ENCODE assay signal across 19 mouse cellular contexts in genomic region chr16:94574025-94574717, GRCm38 (mm10). TPM values are rescaled to one million over a fixed set of nuclear protein-coding genes. Genes with fewer than 3 reads are reported as not detected.
DNase-seq lines count a peak whose midpoint lies in the region; ATAC-seq and TF ChIP-seq lines count a peak whose summit lies in the region.
"Had no signal": no experiment of that assay in that cellular context is flagged by ENCODE, and none has a peak within 500 bp of the region (broad histone marks: within the 10 kb centered on the region; RNA-seq: fewer than 3 reads in every experiment).

No protein-coding gene starts in this region.

- no peak overlapping the region for H3K4me2 ChIP-seq in kidney, embryonic 15.5 days
- H3K4me2 ChIP-seq in midbrain, embryonic 13.5 days (replicated peaks): no peak overlapping the region
- H3K4me2 ChIP-seq in midbrain, embryonic 15.5 days: no peak overlapping the region
- H3K4me2 ChIP-seq in intestine, embryonic 16.5 days (ENCODE audit: low read depth, low read length): peak overlapping the region; percentile 7
- H3K4me2 ChIP-seq: embryonic facial prominence, embryonic 12.5 days; forebrain, embryonic 15.5 days; lung, embryonic 15.5 days; stomach, embryonic 15.5 days had no signal

- H3K4me1 ChIP-seq in kidney, embryonic 15.5 days: peaks cover 54% of the 10 kb centered on the region
- H3K4me1 ChIP-seq in midbrain, embryonic 13.5 days (replicated peaks): peaks cover 67% of the 10 kb centered on the region
- peaks cover 58% of the 10 kb centered on the region for H3K4me1 ChIP-seq in midbrain, embryonic 15.5 days
- H3K4me1 ChIP-seq in intestine, embryonic 16.5 days (ENCODE audit: control insufficient read depth, insufficient read depth, low read length): peaks cover 42% of the 10 kb centered on the region
- peaks cover 24% of the 10 kb centered on the region for H3K4me1 ChIP-seq in small intestine, adult 2 months (ENCODE audit: control insufficient read depth, insufficient read depth, insufficient read length, low read length)

- H3K9ac ChIP-seq in kidney, embryonic 15.5 days: no peak overlapping the region
- 0 out of 2 replicates have a peak overlapping the region, but pooled peaks have one; percentile 14 for H3K9ac ChIP-seq in midbrain, embryonic 13.5 days (replicated peaks)
- H3K9ac ChIP-seq in midbrain, embryonic 15.5 days: no peak overlapping the region
- no peak overlapping the region for H3K9ac ChIP-seq in intestine, embryonic 16.5 days (ENCODE audit: low read depth, low read length)
- H3K9ac ChIP-seq: embryonic facial prominence, embryonic 12.5 days; forebrain, embryonic 15.5 days; lung, embryonic 15.5 days; stomach, embryonic 15.5 days had no signal

- no peak overlapping the region for H3K4me3 ChIP-seq in kidney, embryonic 15.5 days (replicated peaks)
- H3K4me3 ChIP-seq in midbrain, embryonic 13.5 days (replicated peaks): no peak overlapping the region
- no peak overlapping the region for H3K4me3 ChIP-seq in midbrain, embryonic 15.5 days
- no peak overlapping the region for H3K4me3 ChIP-seq in intestine, embryonic 16.5 days (ENCODE audit: low read length)
- H3K4me3 ChIP-seq in small intestine, adult 2 months (ENCODE audit: low read depth, low read length): no peak overlapping the region
- H3K4me3 ChIP-seq: embryonic facial prominence, embryonic 12.5 days; forebrain, embryonic 15.5 days; hindbrain, embryonic 10.5 days; lung, embryonic 15.5 days; stomach, embryonic 15.5 days had no signal

- no peaks in the 10 kb centered on the region for H3K27me3 ChIP-seq in kidney, embryonic 15.5 days
- no peaks in the 10 kb centered on the region for H3K27me3 ChIP-seq in midbrain, embryonic 13.5 days
- no peaks in the 10 kb centered on the region for H3K27me3 ChIP-seq in midbrain, embryonic 15.5 days (replicated peaks)
- H3K27me3 ChIP-seq in intestine, embryonic 16.5 days (replicated peaks; ENCODE audit: control insufficient read depth, insufficient read depth, low read length): no peaks in the 10 kb centered on the region
- no peaks in the 10 kb centered on the region for H3K27me3 ChIP-seq in small intestine, adult 2 months (ENCODE audit: control insufficient read depth, insufficient read depth, low read length)
- H3K27me3 ChIP-seq: embryonic facial prominence, embryonic 12.5 days; forebrain, embryonic 15.5 days; lung, embryonic 15.5 days; stomach, embryonic 15.5 days had no signal

- no peaks in the 10 kb centered on the region for H3K36me3 ChIP-seq in kidney, embryonic 15.5 days
- no peaks in the 10 kb centered on the region for H3K36me3 ChIP-seq in midbrain, embryonic 13.5 days
- no peaks in the 10 kb centered on the region for H3K36me3 ChIP-seq in midbrain, embryonic 15.5 days (replicated peaks)
- no peaks in the 10 kb centered on the region for H3K36me3 ChIP-seq in intestine, embryonic 16.5 days (ENCODE audit: control insufficient read depth, insufficient read depth, low read length)
- no peaks in the 10 kb centered on the region for H3K36me3 ChIP-seq in small intestine, adult 2 months (ENCODE audit: control insufficient read depth, insufficient read depth, low read length)
- H3K36me3 ChIP-seq: embryonic facial prominence, embryonic 12.5 days; forebrain, embryonic 15.5 days; lung, embryonic 15.5 days; stomach, embryonic 15.5 days had no signal

- TF ChIP-seq POLR2A in small intestine, adult 2 months (IDR thresholded peaks at IDR 0.05; ENCODE audit: low read depth, low read length): no peak

- ATAC-seq in kidney, embryonic 15.5 days (replicated peaks; ENCODE audit: low FRiP score): no peak
- no peak for ATAC-seq in midbrain, embryonic 13.5 days
- ATAC-seq in midbrain, embryonic 15.5 days (replicated peaks): no peak
- ATAC-seq in intestine, embryonic 16.5 days: peak; percentile 46
- ATAC-seq in erythroblast, adult 5-6 weeks (replicated peaks; ENCODE audit: low FRiP score, poor library complexity, severe bottlenecking): no peak
- ATAC-seq: activated CD4-positive, CD25-positive, alpha-beta regulatory T cell, adult 4 months; forebrain, embryonic 15.5 days had no signal

- 0 out of 2 replicates have a peak overlapping the region, but pooled peaks have one; percentile 18 for H3K27ac ChIP-seq in kidney, embryonic 15.5 days
- H3K27ac ChIP-seq in midbrain, embryonic 13.5 days: no peak overlapping the region; the same call in 1 of the 2 replicates
- H3K27ac ChIP-seq in midbrain, embryonic 15.5 days: no peak overlapping the region
- peak overlapping the region; percentile 78 for H3K27ac ChIP-seq in intestine, embryonic 16.5 days (ENCODE audit: low read length)
- H3K27ac ChIP-seq in small intestine, adult 2 months (ENCODE audit: insufficient read depth, low read depth, low read length): peak overlapping the region; percentile 49
- H3K27ac ChIP-seq: embryonic facial prominence, embryonic 12.5 days; forebrain, embryonic 15.5 days; hindbrain, embryonic 10.5 days; lung, embryonic 15.5 days; stomach, embryonic 15.5 days had no signal

- WGBS in kidney, embryonic 15.5 days: 83% methylated on average over 3 of the region's 3 CpGs
- WGBS in midbrain, embryonic 13.5 days: 79% methylated on average over 3 of the region's 3 CpGs
- 89% methylated on average over 3 of the region's 3 CpGs for WGBS in midbrain, embryonic 15.5 days
- WGBS in intestine, embryonic 16.5 days: 64% methylated on average over 3 of the region's 3 CpGs
- 30% methylated on average over 3 of the region's 3 CpGs for WGBS in small intestine, adult 2 months

- no peak for DNase-seq in kidney, postnatal 14 days
- DNase-seq in layer of hippocampus, postnatal 36 days: no peak
- DNase-seq: adrenal gland, postnatal 10 days; B cell, adult 2 months; gastrocnemius, postnatal 36 days; kidney, adult 9 months; right cerebral cortex, postnatal 14 days had no signal

- no peaks in the 10 kb centered on the region for H3K9me3 ChIP-seq in kidney, embryonic 15.5 days (replicated peaks)
- H3K9me3 ChIP-seq in midbrain, embryonic 13.5 days: no peaks in the 10 kb centered on the region
- H3K9me3 ChIP-seq in midbrain, embryonic 15.5 days: no peaks in the 10 kb centered on the region
- H3K9me3 ChIP-seq in intestine, embryonic 16.5 days (ENCODE audit: control insufficient read depth, low read length): no peaks in the 10 kb centered on the region
- H3K9me3 ChIP-seq: embryonic facial prominence, embryonic 12.5 days; forebrain, embryonic 15.5 days; hindbrain, embryonic 10.5 days; lung, embryonic 15.5 days; stomach, embryonic 15.5 days had no signal

- TF ChIP-seq CTCF in small intestine, adult 2 months (IDR thresholded peaks at IDR 0.05; ENCODE audit: extremely low read depth, insufficient read length, insufficient replicate concordance, low read depth, low read length): no peak

RNA-seq across cellular contexts. Expression of gene Dyrk1a, which starts 4.4 kb away (rescaled TPM):
- 8.7 and 9.7 TPM in 2 replicates for polyA plus RNA-seq in kidney, embryonic 15.5 days (2015; fragmentation: Nextera tagmentation; extraction: Ambion mirVana)
- 11.7 and 12.7 TPM in 2 replicates for polyA plus RNA-seq in midbrain, embryonic 13.5 days (2015; fragmentation: Nextera tagmentation; extraction: Ambion mirVana)
- polyA plus RNA-seq in midbrain, embryonic 15.5 days (2015; fragmentation: Nextera tagmentation; extraction: Ambion mirVana): 11.1 and 11.7 TPM in 2 replicates
- polyA plus RNA-seq in intestine, embryonic 16.5 days (2015; fragmentation: Nextera tagmentation; extraction: Ambion mirVana): 7.1 and 7.3 TPM in 2 replicates
- polyA plus RNA-seq in small intestine, adult 2 months (2012; rRNA removed): 15.9 and 32.1 TPM in 2 replicates
- 34.3 and 65.1 TPM in 2 replicates for total RNA-seq in erythroblast, adult 5-6 weeks (2015; ENCODE audit: low replicate concordance)
- total RNA-seq in erythroblast, adult 5-6 weeks (2017; ENCODE audit: low replicate concordance): 60.3 and 66.8 TPM in 2 replicates
- 10 to 100 TPM; 82.8 to 88.3 TPM for total RNA-seq in layer of hippocampus, postnatal 36 days (2021)

RNA-seq across cellular contexts. Expression of gene Vps26c, which starts 47.5 kb away (rescaled TPM):
- polyA plus RNA-seq in kidney, embryonic 15.5 days (2015; fragmentation: Nextera tagmentation; extraction: Ambion mirVana): 56.4 and 59.3 TPM in 2 replicates
- polyA plus RNA-seq in midbrain, embryonic 13.5 days (2015; fragmentation: Nextera tagmentation; extraction: Ambion mirVana): 72.4 and 80.7 TPM in 2 replicates
- 79.8 and 91.8 TPM in 2 replicates for polyA plus RNA-seq in midbrain, embryonic 15.5 days (2015; fragmentation: Nextera tagmentation; extraction: Ambion mirVana)
- 67.7 and 71.8 TPM in 2 replicates for polyA plus RNA-seq in intestine, embryonic 16.5 days (2015; fragmentation: Nextera tagmentation; extraction: Ambion mirVana)
- polyA plus RNA-seq in small intestine, adult 2 months (2012; rRNA removed): 13.6 and 16.6 TPM in 2 replicates
- total RNA-seq in erythroblast, adult 5-6 weeks (2015; ENCODE audit: low replicate concordance): 5.2 and 8.4 TPM in 2 replicates
- 4.5 and 19.8 TPM in 2 replicates for total RNA-seq in erythroblast, adult 5-6 weeks (2017; ENCODE audit: low replicate concordance)
- 10 to 100 TPM; 34.8 to 35.3 TPM for total RNA-seq in layer of hippocampus, postnatal 36 days (2021)

Comparison
In these comparisons a context has a peak if more than half of its experiments do, and no peak if none do; other contexts are left out.
1. H3K27ac ChIP-seq: peak in kidney, embryonic 15.5 days (single experiment), intestine, embryonic 16.5 days (single experiment) and small intestine, adult 2 months (single experiment); none in midbrain, embryonic 13.5 days (single experiment) and midbrain, embryonic 15.5 days (single experiment).